Mouse (Mus musculus): ENCODE results near the gene Gng10. TPM values are rescaled to one million over a fixed set of nuclear protein-coding genes. Genes with fewer than 3 reads are reported as not detected.

Gng10 gene
- total and polyA plus RNA-seq, 3 experiments, result 51.2 to 59.1 TPM; not detected in 1

DNA sequence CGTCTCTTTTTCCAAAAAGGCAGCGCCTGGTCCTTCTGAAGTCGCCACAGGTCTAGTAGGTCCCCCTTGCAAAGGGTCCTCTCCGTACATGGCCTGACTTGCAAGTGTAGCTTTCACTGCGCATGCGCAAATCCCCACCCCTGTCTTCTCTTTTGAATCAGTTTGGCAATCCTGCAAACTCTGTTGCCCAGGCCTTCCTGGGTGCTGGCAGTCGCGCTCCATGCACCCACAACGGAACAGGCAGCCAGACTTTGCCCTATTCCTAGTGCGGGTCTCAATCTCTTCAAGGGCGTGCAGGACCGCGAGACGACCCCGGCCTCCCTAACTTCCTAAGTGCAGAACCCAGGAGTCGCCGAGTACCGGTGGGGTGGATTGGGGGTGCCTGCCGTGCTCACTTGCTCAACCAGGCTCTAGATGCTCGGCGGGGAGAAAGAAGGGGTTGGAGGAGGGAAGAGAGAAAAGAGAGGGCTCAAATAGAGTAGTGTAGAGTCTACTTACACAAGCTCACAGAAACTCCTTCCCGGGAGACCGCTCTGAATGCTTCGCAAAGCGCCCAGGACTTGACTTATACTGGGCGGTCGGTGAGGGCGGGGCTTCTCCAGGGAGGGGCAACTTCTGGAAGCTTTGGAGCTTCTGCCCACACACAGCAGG is 48.2 kb upstream of the Gng10 start, which contains the start of gene Ptgr1:
Ptgr1 (minus strand) TSS at position 580 of the 651 bp plus-strand sequence.
- Histone ChIP-seq H3K9ac (ENCODE audit: control insufficient read depth, low read depth, low read length, poor library complexity, severe bottlenecking) (peak within 1 kb of the TSS; percentile 57), H3K9me3 (replicated peaks; ENCODE audit: insufficient read depth, low read length) (no peaks in the 10 kb centered on the region), H3K27ac (ENCODE audit: control insufficient read depth, low read depth, low read length) (peak within 1 kb of the TSS; percentile 66), H3K27me3 (ENCODE audit: control insufficient read depth in 1 of 2, insufficient read depth in 2 of 2, low read length in 2 of 2) (no peaks in the 10 kb centered on the region), H3K4me1 (ENCODE audit: control insufficient read depth in 1 of 2, insufficient read depth in 2 of 2, low read length in 2 of 2) (peaks cover 18 to 32% of the 10 kb centered on the region in 2 experiments), H3K4me3 (ENCODE audit: control insufficient read depth in 1 of 2, insufficient read depth in 1 of 2, low read depth in 2 of 2, low read length in 2 of 2) (peak within 1 kb of the TSS; percentile 88 to 89), H3K79me2 (ENCODE audit: control insufficient read depth, insufficient read depth, low read length, poor library complexity) (no peaks in the 10 kb centered on the region; the same call in 1 of the 2 replicates), H3K36me3 (ENCODE audit: control insufficient read depth in 1 of 2, insufficient read depth in 2 of 2, low read length in 2 of 2) (peaks cover 0 to 28% of the 10 kb centered on the region in 2 experiments; a peak in 2 of 4 replicates)
- peak; percentile 62 to 64; a peak in 3 of 4 replicates for TF ChIP-seq POLR2A (IDR thresholded peaks at IDR 0.05; ENCODE audit: control insufficient read depth in 1 of 2, insufficient read depth in 1 of 2, low read depth in 1 of 2, low read length in 2 of 2, poor library complexity in 1 of 2)
- peak; percentile 49; the same call in 1 of the 2 replicates for TF ChIP-seq NELFE (IDR thresholded peaks at IDR 0.05; ENCODE audit: low read depth, low read length)
- TF ChIP-seq MXI1 (IDR thresholded peaks at IDR 0.05; ENCODE audit: low read depth, low read length), result peak; percentile 58
- no peak for TF ChIP-seq ETS1 (IDR thresholded peaks at IDR 0.05; ENCODE audit: low read depth, low read length)
- peak; percentile 22; the same call in 1 of the 2 replicates for TF ChIP-seq TBP (IDR thresholded peaks at IDR 0.05; ENCODE audit: low read depth, low read length)
- TF ChIP-seq SMC3 (IDR thresholded peaks at IDR 0.05; ENCODE audit: low read depth, low read length), result no peak
- TF ChIP-seq HCFC1 (IDR thresholded peaks at IDR 0.05; ENCODE audit: low read depth, low read length), result 0 out of 2 replicates have a peak, but pooled peaks have one; percentile 21
- no peak for TF ChIP-seq MAFK (IDR thresholded peaks at IDR 0.05; ENCODE audit: borderline replicate concordance, low read depth, low read length)
- no peak for TF ChIP-seq MAX (IDR thresholded peaks at IDR 0.05; ENCODE audit: low read length)
- peak; percentile 90 for TF ChIP-seq NRF1 (IDR thresholded peaks at IDR 0.05; ENCODE audit: insufficient read depth, low read depth, low read length, poor library complexity, severe bottlenecking)
- TF ChIP-seq MAZ (IDR thresholded peaks at IDR 0.05; ENCODE audit: low read depth, low read length), result peak; percentile 85; the same call in 1 of the 2 replicates
- no peak for TF ChIP-seq ZC3H11A (IDR thresholded peaks at IDR 0.05; ENCODE audit: low read depth, low read length)
- peak; percentile 6; the same call in 1 of the 2 replicates for TF ChIP-seq TCF12 (IDR thresholded peaks at IDR 0.05; ENCODE audit: low read depth, low read length)
- no peak for TF ChIP-seq RAD21 (IDR thresholded peaks at IDR 0.05; ENCODE audit: low read depth, low read length)
- no peak for TF ChIP-seq ELF1 (IDR thresholded peaks at IDR 0.05; ENCODE audit: low read depth, low read length)
- TF ChIP-seq USF1 (IDR thresholded peaks at IDR 0.05; ENCODE audit: low read depth, low read length), result no peak
- no peak for TF ChIP-seq EP300 (IDR thresholded peaks at IDR 0.05; ENCODE audit: low read depth in 1 of 2, low read length in 2 of 2)
- no peak for TF ChIP-seq GABPA (IDR thresholded peaks at IDR 0.05; ENCODE audit: low read depth, low read length)
- no peak for TF ChIP-seq TAL1 (IDR thresholded peaks at IDR 0.05; ENCODE audit: low read length)
- TF ChIP-seq ZMIZ1 (IDR thresholded peaks at IDR 0.05; ENCODE audit: low read depth, low read length), result peak; percentile 26; the same call in 1 of the 2 replicates
- no peak for TF ChIP-seq MYB (IDR thresholded peaks at IDR 0.05; ENCODE audit: low read depth, low read length)
- TF ChIP-seq JUND (IDR thresholded peaks at IDR 0.05; ENCODE audit: low read depth, low read length), result no peak
- no peak for TF ChIP-seq USF2 (IDR thresholded peaks at IDR 0.05; ENCODE audit: borderline replicate concordance in 1 of 2, insufficient read depth in 1 of 2, low read depth in 1 of 2, low read length in 2 of 2)
- DNase-seq (ENCODE audit: low read depth, low spot score), result peak; percentile 97
